Mouse (Mus musculus) megakaryocyte-erythroid progenitor cell, adult 5-6 weeks (primary cell): ENCODE measurements around the gene Olfr247. TPM values are rescaled to one million over a fixed set of nuclear protein-coding genes. Genes with fewer than 3 reads are reported as not detected.
"Not testable (repeated sequence)": the region's sequence is repeated elsewhere in the genome, so short reads cannot be mapped to it uniquely, and the experiment has no call there.

Experiments used
- ATAC-seq: replicated peaks from 2 replicates; pipeline ENCODE4 v1.8.0; 2016; ENCODE audit warnings: mild to moderate bottlenecking, inconsistent platforms; ENCODE audit not compliant: severe bottlenecking, poor library complexity, low FRiP score, low TSS enrichment
- total RNA-seq, 2 experiments: library from RNA; stranded (forward) in 1 of 2; stranded (reverse) in 1 of 2; fragments of 200-1000, 215-1000 nt in 1 of 2; fragments of >200 nt in 1 of 2; fragmentation: Nextera tagmentation in 1 of 2; gene quantifications; 2 replicates each; pipeline ENCODE4 v1.2.3; 2014 to 2017

Olfr247 gene
- not detected in 2 replicates for total RNA-seq (2014; fragmentation: Nextera tagmentation)
- total RNA-seq (2017), result not detected in 2 replicates

GRCm38 (mm10) chr10:129976040-129976439, at the start of gene Olfr247:
Gene Olfr247 (minus strand): TSS chr10:129976140.
- not testable (repeated sequence) for ATAC-seq

GRCm38 (mm10) chr10:130012321-130012720, 36.4 kb upstream of the Olfr247 start, which contains the start of gene Olfr820:
Gene Olfr820 (plus strand): TSS chr10:130012621.
- no peak for ATAC-seq

- not testable (repeated sequence) for ATAC-seq
These were observed 29.4 kb upstream of the Olfr247 start for GRCm38 (mm10) chr10:130005366-130005765.

GRCm38 (mm10) chr10:130004104-130004503, 28.2 kb upstream of the Olfr247 start:
- ATAC-seq, result not testable (repeated sequence)

- ATAC-seq, result not testable (repeated sequence)
These were observed 9.0 kb upstream of the Olfr247 start, which contains the start of gene Gm10310 for GRCm38 (mm10) chr10:129984962-129985361. Gene Gm10310 (minus strand): TSS chr10:129985062.

- ATAC-seq, result peak; percentile 90
These were observed 5.9 kb upstream of the Olfr247 start for GRCm38 (mm10) chr10:129981867-129982266.

- peak; percentile 90 for ATAC-seq
These were observed 2.9 kb downstream of the Olfr247 start for GRCm38 (mm10) chr10:129972994-129973393.

- not testable (repeated sequence) for ATAC-seq
These were observed 8.8 kb downstream of the Olfr247 start, which contains the start of gene Olfr819 for GRCm38 (mm10) chr10:129967166-129967565. Gene Olfr819 (minus strand): TSS chr10:129967266.

GRCm38 (mm10) chr10:129966232-129966631, 9.7 kb downstream of the Olfr247 start:
- ATAC-seq, result 0 out of 2 replicates have a peak, but pooled peaks have one; percentile 22

- ATAC-seq, result no peak
These were observed 26.9 kb downstream of the Olfr247 start, which contains the start of gene Olfr818 for GRCm38 (mm10) chr10:129949000-129949399. Gene Olfr818 (minus strand): TSS chr10:129949100.

Other genes starting within 250 kb of the Olfr247 start
- not detected in 2 replicates for gene Olfr805, start 246.8 kb downstream of the Olfr247 start, total RNA-seq (2014; fragmentation: Nextera tagmentation)
- gene Olfr805, start 246.8 kb downstream of the Olfr247 start, total RNA-seq (2017), result not detected in 2 replicates
- gene Olfr806, start 234.2 kb downstream of the Olfr247 start, total RNA-seq (2014; fragmentation: Nextera tagmentation), result not detected in 2 replicates
- not detected in 2 replicates for gene Olfr806, start 234.2 kb downstream of the Olfr247 start, total RNA-seq (2017)
- not detected in 2 replicates for gene Olfr807, start 218.3 kb downstream of the Olfr247 start, total RNA-seq (2014; fragmentation: Nextera tagmentation)
- not detected in 2 replicates for gene Olfr807, start 218.3 kb downstream of the Olfr247 start, total RNA-seq (2017)
- gene Olfr808, start 210.7 kb downstream of the Olfr247 start, total RNA-seq (2014; fragmentation: Nextera tagmentation), result 0.12 TPM in 1 of 2 replicates, not detected in the other
- gene Olfr808, start 210.7 kb downstream of the Olfr247 start, total RNA-seq (2017), result not detected in 2 replicates
- not detected in 2 replicates for gene Olfr809, start 201.5 kb downstream of the Olfr247 start, total RNA-seq (2014; fragmentation: Nextera tagmentation)
- not detected in 2 replicates for gene Olfr809, start 201.5 kb downstream of the Olfr247 start, total RNA-seq (2017)
- gene Olfr810, start 181.2 kb downstream of the Olfr247 start, total RNA-seq (2014; fragmentation: Nextera tagmentation), result not detected in 2 replicates
- not detected in 2 replicates for gene Olfr810, start 181.2 kb downstream of the Olfr247 start, total RNA-seq (2017)
- not detected in 2 replicates for gene Olfr811, start 171.7 kb downstream of the Olfr247 start, total RNA-seq (2014; fragmentation: Nextera tagmentation)
- not detected in 2 replicates for gene Olfr811, start 171.7 kb downstream of the Olfr247 start, total RNA-seq (2017)
- gene Olfr812, start 130.0 kb downstream of the Olfr247 start, total RNA-seq (2014; fragmentation: Nextera tagmentation), result not detected in 2 replicates
- not detected in 2 replicates for gene Olfr812, start 130.0 kb downstream of the Olfr247 start, total RNA-seq (2017)
- not detected in 2 replicates for gene Olfr813, start 120.8 kb downstream of the Olfr247 start, total RNA-seq (2014; fragmentation: Nextera tagmentation)
- not detected in 2 replicates for gene Olfr813, start 120.8 kb downstream of the Olfr247 start, total RNA-seq (2017)
- not detected in 2 replicates for gene Olfr814, start 96.3 kb downstream of the Olfr247 start, total RNA-seq (2014; fragmentation: Nextera tagmentation)
- gene Olfr814, start 96.3 kb downstream of the Olfr247 start, total RNA-seq (2017), result not detected in 2 replicates
- not detected in 2 replicates for gene Olfr815, start 70.3 kb downstream of the Olfr247 start, total RNA-seq (2014; fragmentation: Nextera tagmentation)
- gene Olfr815, start 70.3 kb downstream of the Olfr247 start, total RNA-seq (2017), result not detected in 2 replicates
- gene Olfr816, start 60.5 kb downstream of the Olfr247 start, total RNA-seq (2014; fragmentation: Nextera tagmentation), result not detected in 2 replicates
- not detected in 2 replicates for gene Olfr816, start 60.5 kb downstream of the Olfr247 start, total RNA-seq (2017)
- not detected in 2 replicates for gene Olfr818, start 27.0 kb downstream of the Olfr247 start, total RNA-seq (2014; fragmentation: Nextera tagmentation)
- not detected in 2 replicates for gene Olfr818, start 27.0 kb downstream of the Olfr247 start, total RNA-seq (2017)
- gene Olfr819, start 8.9 kb downstream of the Olfr247 start, total RNA-seq (2014; fragmentation: Nextera tagmentation), result not detected in 2 replicates
- gene Olfr819, start 8.9 kb downstream of the Olfr247 start, total RNA-seq (2017), result not detected in 2 replicates
- not detected in 2 replicates for gene Gm10310, start 8.9 kb upstream of the Olfr247 start, total RNA-seq (2014; fragmentation: Nextera tagmentation)
- gene Gm10310, start 8.9 kb upstream of the Olfr247 start, total RNA-seq (2017), result not detected in 2 replicates
- gene Olfr820, start 36.5 kb upstream of the Olfr247 start, total RNA-seq (2014; fragmentation: Nextera tagmentation), result not detected in 2 replicates
- not detected in 2 replicates for gene Olfr820, start 36.5 kb upstream of the Olfr247 start, total RNA-seq (2017)
- not detected in 2 replicates for gene Olfr821, start 54.2 kb upstream of the Olfr247 start, total RNA-seq (2014; fragmentation: Nextera tagmentation)
- not detected in 2 replicates for gene Olfr821, start 54.2 kb upstream of the Olfr247 start, total RNA-seq (2017)
- not detected in 2 replicates for gene Olfr822, start 95.1 kb upstream of the Olfr247 start, total RNA-seq (2014; fragmentation: Nextera tagmentation)
- not detected in 2 replicates for gene Olfr822, start 95.1 kb upstream of the Olfr247 start, total RNA-seq (2017)
- not detected in 2 replicates for gene Olfr823, start 139.2 kb upstream of the Olfr247 start, total RNA-seq (2014; fragmentation: Nextera tagmentation)
- gene Olfr823, start 139.2 kb upstream of the Olfr247 start, total RNA-seq (2017), result not detected in 2 replicates
- not detected in 2 replicates for gene Olfr824, start 153.9 kb upstream of the Olfr247 start, total RNA-seq (2014; fragmentation: Nextera tagmentation)
- not detected in 2 replicates for gene Olfr824, start 153.9 kb upstream of the Olfr247 start, total RNA-seq (2017)
- gene Olfr825, start 190.6 kb upstream of the Olfr247 start, total RNA-seq (2014; fragmentation: Nextera tagmentation), result not detected in 2 replicates
- not detected in 2 replicates for gene Olfr825, start 190.6 kb upstream of the Olfr247 start, total RNA-seq (2017)
- gene Olfr826, start 208.0 kb upstream of the Olfr247 start, total RNA-seq (2014; fragmentation: Nextera tagmentation), result not detected in 2 replicates
- not detected in 2 replicates for gene Olfr826, start 208.0 kb upstream of the Olfr247 start, total RNA-seq (2017)
- gene Olfr827, start 238.3 kb upstream of the Olfr247 start, total RNA-seq (2014; fragmentation: Nextera tagmentation), result not detected in 2 replicates
- gene Olfr827, start 238.3 kb upstream of the Olfr247 start, total RNA-seq (2017), result not detected in 2 replicates